Mouse (Mus musculus) embryonic fibroblast, embryonic 13.5 days (primary cell): ENCODE measurements at regions not wholly inside any gene's neighbourhood (a gene's known extent, or its start where the extent isn't known, plus 50 kb on each side); places are given as distances from the start of the nearest gene placed in this dataset.
A peak's percentile ranks its signal among the peaks of the same experiment; 100 is the strongest.

Experiments used
- H3K27ac ChIP-seq: 2 replicates; pipeline ENCODE4 v1.5.1; 2012; ENCODE audit warnings: low read length, control low read depth, inconsistent platforms; ENCODE audit not compliant: insufficient read depth
- H3K4me1 ChIP-seq: 2 replicates; pipeline ENCODE4 v1.6.1; 2011; ENCODE audit warnings: low read length; ENCODE audit not compliant: control insufficient read depth, insufficient read depth
- H3K4me3 ChIP-seq: 2 replicates; pipeline ENCODE4 v1.5.1; 2011; ENCODE audit warnings: mild to moderate bottlenecking, control low read depth, low read length; ENCODE audit not compliant: insufficient read depth
- CTCF ChIP-seq: IDR thresholded peaks from 2 replicates; pipeline ENCODE4 v1.5.1; 2011; ENCODE audit warnings: mild to moderate bottlenecking, control low read depth, low read length, moderate library complexity, borderline replicate concordance; ENCODE audit not compliant: insufficient read depth
- POLR2A ChIP-seq: IDR thresholded peaks from 2 replicates; pipeline ENCODE4 v1.6.1; 2011; ENCODE audit warnings: low read depth, mild to moderate bottlenecking, control low read depth, low read length, moderate library complexity

GRCm38 (mm10) chr4:56686141-56686540, 53.7 kb upstream of the Gm26657 start:
- Histone ChIP-seq H3K27ac (no peak overlapping the region), H3K4me1 (no peaks in the 10 kb centered on the region), H3K4me3 (no peak overlapping the region)
- TF ChIP-seq CTCF (no peak), POLR2A (no peak)

DNA sequence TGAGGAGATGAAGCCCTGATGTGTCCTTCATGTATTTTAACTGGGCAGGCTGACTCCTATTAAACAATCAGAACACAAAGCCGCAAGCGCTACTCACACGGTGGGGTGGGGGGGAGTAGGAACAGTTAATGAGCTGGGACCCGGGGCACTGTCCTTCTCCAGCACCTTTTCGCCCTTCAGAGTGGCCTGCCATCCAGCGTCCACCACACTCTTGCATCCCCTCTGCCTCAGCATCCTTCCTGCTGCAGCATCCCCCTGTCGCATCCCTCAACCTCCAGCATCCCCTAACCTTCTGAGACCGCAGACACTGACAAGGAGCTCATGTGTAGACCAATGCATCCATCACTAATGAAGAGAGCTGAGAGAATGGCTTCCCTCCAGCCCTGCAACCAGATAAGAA, 54.2 kb upstream of the Gm26657 start:
- TF ChIP-seq CTCF (no peak), POLR2A (no peak)
- Histone ChIP-seq H3K4me3 (no peak overlapping the region), H3K4me1 (no peaks in the 10 kb centered on the region), H3K27ac (no peak overlapping the region)

GRCm38 (mm10) chr4:56685123-56685522, 54.7 kb upstream of the Gm26657 start:
- H3K27ac ChIP-seq = no peak overlapping the region

DNA sequence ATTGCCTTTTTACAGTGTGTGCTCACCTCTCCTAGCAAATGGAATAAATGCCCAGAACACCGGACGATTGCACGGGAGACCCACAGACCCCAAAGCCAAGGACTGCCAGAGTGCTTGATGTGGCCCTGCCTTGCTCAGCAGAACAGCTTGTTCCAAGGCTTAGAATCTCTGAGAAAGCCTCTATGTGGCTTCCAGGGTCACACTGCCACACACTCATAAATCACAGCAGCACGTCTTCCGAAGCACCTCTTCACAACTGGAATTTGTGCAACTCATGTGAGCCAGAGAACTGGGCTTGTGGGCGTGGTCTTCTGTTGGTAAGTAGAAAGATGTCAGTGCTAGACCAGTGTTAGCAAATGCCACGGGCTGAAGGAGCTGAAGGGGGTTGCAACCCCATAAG, 55.8 kb upstream of the Gm26657 start:
- Histone ChIP-seq H3K4me3 (no peak overlapping the region), H3K4me1 (no peaks in the 10 kb centered on the region), H3K27ac (no peak overlapping the region)
- TF ChIP-seq POLR2A = no peak
- no peak for TF ChIP-seq CTCF

More at GRCm38 (mm10) chr4:56685123-56685522, 54.7 kb upstream of the Gm26657 start:
- Histone ChIP-seq H3K4me3 (no peak overlapping the region), H3K4me1 (no peaks in the 10 kb centered on the region)
- TF ChIP-seq POLR2A (no peak), CTCF (0 out of 2 replicates have a peak, but pooled peaks have one; percentile 11)

DNA sequence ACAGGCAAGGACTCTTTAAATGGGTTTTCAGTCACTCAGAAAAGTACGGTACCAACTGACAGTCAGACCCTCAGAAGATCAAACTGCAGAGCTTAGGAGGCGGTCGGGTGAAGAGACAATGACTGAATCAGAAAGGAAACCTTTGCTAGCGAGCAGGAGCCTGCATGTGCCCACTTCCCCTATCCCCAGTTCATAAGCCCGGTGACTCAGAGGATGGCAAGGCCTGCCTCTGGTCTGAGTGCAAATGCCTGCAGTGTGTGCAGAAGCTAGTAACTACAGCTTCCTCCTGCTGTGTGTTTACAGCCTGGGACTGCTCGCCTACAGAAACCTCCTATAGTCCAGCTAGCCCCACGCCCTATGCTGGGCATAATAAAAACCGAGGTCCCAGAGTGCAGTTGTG, 58.7 kb upstream of the Gm26657 start:
- Histone ChIP-seq H3K4me3 (no peak overlapping the region), H3K4me1 (no peaks in the 10 kb centered on the region), H3K27ac (no peak overlapping the region)
- no peak for TF ChIP-seq POLR2A

DNA sequence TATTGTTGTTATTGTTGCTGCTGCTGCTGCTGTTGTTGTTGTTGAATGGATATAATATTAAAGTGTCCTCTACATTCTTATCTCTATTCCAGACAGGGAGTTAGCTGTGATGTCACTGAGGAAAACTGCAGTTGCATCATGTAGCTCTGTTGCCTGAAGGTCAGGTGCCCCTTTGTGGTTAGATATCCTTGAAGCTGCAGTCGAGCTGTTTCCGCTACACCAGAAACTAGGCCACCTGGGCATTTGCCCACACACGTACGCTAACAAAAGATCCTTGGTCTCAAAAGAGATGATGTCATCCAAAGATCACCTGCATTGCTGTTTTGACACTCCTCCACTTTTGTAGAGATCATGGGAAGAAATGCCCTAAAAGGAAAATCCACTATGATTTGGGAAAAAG, 66.0 kb upstream of the Gm26657 start:
- TF ChIP-seq POLR2A (no peak), CTCF (no peak)

GRCm38 (mm10) chr4:56664921-56665320, 74.9 kb upstream of the Gm26657 start:
- H3K4me1 ChIP-seq = peaks cover 4% of the 10 kb centered on the region; the same call in 1 of the 2 replicates
- H3K27ac ChIP-seq = no peak overlapping the region
- TF ChIP-seq POLR2A (no peak), CTCF (no peak)
- no peak overlapping the region for H3K4me3 ChIP-seq

More for the DNA sequence above, 66.0 kb upstream of the Gm26657 start:
- Histone ChIP-seq H3K4me1 (peaks cover under 1% of the 10 kb centered on the region; the same call in 1 of the 2 replicates), H3K27ac (no peak overlapping the region), H3K4me3 (no peak overlapping the region)

DNA sequence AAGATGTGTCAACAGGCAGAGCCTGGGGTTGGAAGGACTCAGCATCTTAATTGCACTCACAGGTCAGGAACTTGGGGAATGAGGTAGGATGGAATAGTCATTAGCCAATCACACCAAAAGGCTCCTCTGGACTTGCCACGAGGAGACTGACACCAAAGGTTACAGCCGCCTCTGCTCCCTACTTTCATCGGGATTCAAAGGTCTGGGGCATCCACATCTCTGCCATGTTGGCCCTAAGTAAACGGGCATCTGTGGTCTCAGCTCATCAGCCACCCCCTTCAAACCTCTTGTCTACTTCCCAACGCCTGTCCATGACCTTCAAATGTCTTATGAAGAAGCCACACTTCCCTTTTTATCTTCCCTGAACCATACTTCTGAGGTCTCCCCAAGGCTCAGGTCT, 78.1 kb upstream of the Gm26657 start:
- TF ChIP-seq CTCF (no peak), POLR2A (no peak)
- Histone ChIP-seq H3K27ac (no peak overlapping the region), H3K4me1 (peaks cover 2% of the 10 kb centered on the region; the same call in 1 of the 2 replicates), H3K4me3 (no peak overlapping the region)

- no peak overlapping the region for H3K27ac ChIP-seq
- H3K4me1 ChIP-seq = peaks cover 2% of the 10 kb centered on the region; the same call in 1 of the 2 replicates
- H3K4me3 ChIP-seq = no peak overlapping the region
- TF ChIP-seq POLR2A (no peak), CTCF (no peak)
Measured at GRCm38 (mm10) chr4:56657046-56657445, 82.8 kb upstream of the Gm26657 start.

DNA sequence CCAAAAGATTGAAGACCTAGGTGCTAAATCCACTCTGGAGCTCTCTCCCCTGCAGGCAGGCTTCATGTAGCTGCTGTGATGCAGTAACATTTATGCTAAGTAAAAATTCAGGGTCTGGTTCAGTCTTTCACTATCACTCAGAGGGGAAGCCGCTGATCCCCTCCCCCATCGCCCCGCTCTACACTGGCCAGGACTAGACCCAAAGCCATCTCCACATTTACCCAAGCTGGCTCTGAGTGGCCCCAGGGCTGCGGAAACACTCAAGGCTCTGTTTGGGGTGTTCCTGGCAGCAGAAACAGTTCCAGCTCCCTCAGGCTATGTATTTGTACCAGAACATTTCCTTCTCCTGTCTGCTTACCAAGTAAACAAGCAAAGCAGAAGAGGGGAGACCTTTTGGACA, 85.5 kb upstream of the Gm26657 start:
- TF ChIP-seq CTCF (no peak), POLR2A (no peak)
- Histone ChIP-seq H3K4me1 (no peaks in the 10 kb centered on the region), H3K27ac (no peak overlapping the region), H3K4me3 (no peak overlapping the region)

GRCm38 (mm10) chr4:56652819-56653218, 87.1 kb upstream of the Gm26657 start:
- TF ChIP-seq POLR2A (no peak), CTCF (no peak)
- no peaks in the 10 kb centered on the region for H3K4me1 ChIP-seq
- no peak overlapping the region for H3K4me3 ChIP-seq
- no peak overlapping the region for H3K27ac ChIP-seq

- TF ChIP-seq POLR2A (no peak), CTCF (no peak)
- H3K4me1 ChIP-seq = no peaks in the 10 kb centered on the region
- no peak overlapping the region for H3K27ac ChIP-seq
- H3K4me3 ChIP-seq = no peak overlapping the region
Measured at GRCm38 (mm10) chr4:56649731-56650130, 90.1 kb upstream of the Gm26657 start.
